Mouse (Mus musculus): ENCODE results near the gene Ttll11.

Gene Ttll11

GRCm38 (mm10) chr2:35963280-35963679 is 16.4 kb downstream of the Ttll11 start:
- no peak for DNase-seq

DNA sequence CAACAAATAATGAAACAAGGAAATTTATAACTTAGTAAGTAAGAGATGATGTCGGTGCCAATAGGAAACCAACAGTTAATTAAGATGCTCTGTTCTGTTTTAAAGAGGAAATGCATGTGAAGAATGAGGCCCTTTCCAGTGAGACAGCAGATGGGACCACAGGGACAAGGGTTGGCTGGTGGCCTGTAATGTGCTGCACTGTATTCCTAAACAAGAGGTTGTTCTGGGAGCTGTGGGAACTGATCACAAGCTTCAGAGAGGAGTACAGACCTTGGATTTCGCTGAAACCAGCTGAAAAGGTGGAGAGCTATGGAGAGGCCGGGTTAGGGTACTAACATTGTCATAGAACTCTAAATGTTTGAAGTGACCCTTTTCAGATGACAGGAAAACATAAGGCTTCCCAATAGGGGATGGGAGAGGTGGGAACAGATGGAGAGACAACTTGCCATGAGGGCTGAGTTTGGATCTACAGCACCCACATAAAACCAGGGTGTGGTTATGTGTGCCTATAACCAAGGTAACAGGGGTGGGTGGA is 18.1 kb downstream of the Ttll11 start:
- DNase-seq, result no peak

- DNase-seq, result no peak
These were observed 22.1 kb downstream of the Ttll11 start for GRCm38 (mm10) chr2:35957471-35958140.

GRCm38 (mm10) chr2:35955211-35955610 is 24.5 kb downstream of the Ttll11 start:
- DNase-seq, result no peak

GRCm38 (mm10) chr2:35952187-35952958 is 27.3 kb downstream of the Ttll11 start:
- DNase-seq, result no peak

DNA sequence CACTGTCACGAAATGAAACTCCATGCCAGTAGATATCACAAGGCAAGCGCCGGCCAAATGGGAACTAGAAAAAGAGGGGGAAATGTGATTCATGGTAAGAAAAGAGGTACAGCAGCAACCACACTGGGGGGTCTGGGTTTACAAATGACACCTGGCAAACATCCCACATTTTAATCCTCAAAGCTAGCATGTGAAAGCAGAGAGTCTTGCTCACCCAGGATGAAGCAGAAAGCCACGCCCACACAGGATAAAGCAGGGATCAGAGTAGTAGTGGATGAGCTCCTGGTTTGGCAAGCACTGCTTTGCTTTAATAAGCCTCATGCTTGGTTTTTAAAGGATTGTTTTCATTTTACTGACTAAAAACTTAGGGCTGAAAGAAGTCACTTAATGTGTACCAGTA is 34.8 kb downstream of the Ttll11 start:
- DNase-seq, result no peak

GRCm38 (mm10) chr2:35942960-35943359 is 36.8 kb downstream of the Ttll11 start:
- no peak for DNase-seq

DNA sequence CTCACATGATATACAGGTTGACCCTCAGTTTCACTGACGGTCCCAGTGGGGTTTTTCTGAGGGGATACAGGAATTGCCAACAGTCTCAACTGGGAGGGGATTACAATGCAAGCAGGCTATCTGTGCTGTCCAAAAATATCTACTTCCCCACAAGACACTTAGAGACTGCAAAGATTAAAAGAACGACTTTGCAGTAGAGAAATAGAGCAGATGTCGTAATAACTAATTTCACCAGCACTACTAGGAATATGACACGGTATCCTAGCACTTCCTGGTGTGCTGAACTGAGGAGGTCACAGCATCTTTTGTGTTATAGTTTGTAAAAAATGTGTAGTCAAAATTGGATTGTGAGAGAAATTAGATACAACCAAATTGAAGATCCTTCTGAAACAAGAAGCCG is 44.7 kb downstream of the Ttll11 start:
- no peak for DNase-seq

DNA sequence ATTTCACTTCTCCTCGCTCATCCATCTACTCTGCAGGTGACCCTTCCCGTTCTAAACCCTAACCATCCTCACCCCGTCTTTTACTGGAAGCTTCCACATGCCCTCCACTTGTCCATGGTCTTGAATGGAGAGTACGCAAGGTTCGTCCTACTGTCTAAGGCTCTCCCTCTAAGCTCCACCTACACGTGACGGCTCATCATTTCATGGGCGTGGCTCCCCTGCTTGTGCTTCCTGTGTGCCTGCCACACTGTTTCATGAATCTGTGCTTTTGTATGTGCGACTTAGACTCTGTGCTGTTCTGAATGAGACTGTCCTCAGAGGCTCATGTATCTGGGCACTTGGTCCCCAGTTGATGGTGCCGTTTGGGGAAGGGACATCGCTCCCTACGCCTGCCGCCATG is 46.6 kb downstream of the Ttll11 start:
- DNase-seq, result no peak

DNA sequence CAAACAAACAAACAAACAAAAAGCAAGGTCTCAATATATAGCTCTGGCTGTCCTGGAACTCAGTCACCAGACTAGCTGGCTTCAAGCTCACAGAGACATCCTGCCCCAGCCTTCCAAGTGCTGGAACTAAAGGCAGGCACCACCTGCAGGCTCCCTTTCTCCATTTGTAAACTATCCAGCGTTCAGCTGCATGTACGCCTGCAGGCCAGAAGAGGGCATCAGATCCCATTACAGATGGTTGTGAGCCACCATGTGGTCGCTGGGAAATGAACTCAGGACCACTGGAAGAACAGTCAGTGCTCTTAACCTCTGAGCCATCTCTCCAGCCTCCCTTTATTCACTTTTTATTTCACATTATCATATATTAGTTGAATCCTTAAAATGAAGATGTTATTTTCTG is 48.1 kb downstream of the Ttll11 start:
- DNase-seq, result peak; percentile 13

- peak; percentile 76 for DNase-seq
These were observed 49.1 kb downstream of the Ttll11 start for GRCm38 (mm10) chr2:35930498-35931149.

DNA sequence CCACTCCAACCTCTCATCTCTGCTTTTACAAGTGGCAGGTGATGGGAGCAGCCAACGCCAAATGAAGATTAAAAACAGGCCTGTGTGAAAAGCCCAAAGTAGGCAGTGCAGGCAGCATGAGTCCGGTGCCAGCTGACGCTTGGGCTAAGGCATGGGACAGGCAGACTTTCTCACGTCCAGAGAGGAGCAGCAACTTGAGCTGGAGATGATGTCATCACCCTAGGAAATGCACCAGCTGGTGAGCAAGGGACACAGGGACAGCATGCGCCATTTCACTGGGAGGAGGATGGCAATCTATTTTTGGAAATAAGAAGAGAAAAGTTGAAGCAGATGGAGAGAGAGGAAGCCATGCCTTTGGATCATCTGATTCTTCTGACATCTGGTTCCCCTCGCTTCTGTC is 51.6 kb downstream of the Ttll11 start:
- no peak for DNase-seq

- no peak for DNase-seq
These were observed 54.8 kb downstream of the Ttll11 start for GRCm38 (mm10) chr2:35924947-35925346.

DNA sequence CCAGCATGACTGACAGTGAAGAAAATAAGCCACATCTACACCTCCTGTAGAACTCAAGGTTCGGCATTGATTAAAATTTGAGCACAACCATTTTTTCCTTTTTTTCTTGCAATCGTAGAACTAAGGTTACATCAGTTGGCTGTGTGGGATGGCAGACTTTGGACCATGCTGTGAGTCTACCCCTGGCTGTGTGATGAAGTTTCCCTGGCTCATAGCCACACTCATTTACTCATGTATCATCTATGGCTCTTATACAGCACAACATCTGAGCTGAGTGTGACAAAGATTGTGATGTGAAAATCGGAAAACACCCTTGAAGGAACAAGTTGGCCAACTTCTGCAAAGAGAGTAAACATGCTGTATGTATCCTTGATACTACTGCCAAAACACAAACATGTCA is 56.8 kb downstream of the Ttll11 start:
- DNase-seq, result no peak

DNA sequence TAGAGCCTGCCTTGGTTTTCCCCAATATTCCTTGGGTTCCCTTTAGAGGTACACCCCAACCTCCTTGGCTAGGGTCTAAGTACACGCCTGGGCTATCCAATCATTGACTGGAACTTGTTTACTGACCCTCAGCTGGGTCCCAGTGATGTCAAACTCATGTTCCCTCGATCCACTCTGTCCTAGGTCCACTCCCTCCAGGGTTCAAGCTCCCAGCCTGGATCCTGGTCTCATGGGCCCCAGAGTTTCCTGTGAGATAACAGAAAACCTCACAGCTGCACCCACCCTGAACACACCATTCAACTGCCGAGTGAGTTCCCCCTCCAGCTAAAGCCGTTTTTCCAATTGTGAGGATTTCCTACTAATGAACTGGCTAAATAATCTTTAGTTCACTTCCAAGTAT is 67.6 kb downstream of the Ttll11 start:
- DNase-seq, result no peak

DNA sequence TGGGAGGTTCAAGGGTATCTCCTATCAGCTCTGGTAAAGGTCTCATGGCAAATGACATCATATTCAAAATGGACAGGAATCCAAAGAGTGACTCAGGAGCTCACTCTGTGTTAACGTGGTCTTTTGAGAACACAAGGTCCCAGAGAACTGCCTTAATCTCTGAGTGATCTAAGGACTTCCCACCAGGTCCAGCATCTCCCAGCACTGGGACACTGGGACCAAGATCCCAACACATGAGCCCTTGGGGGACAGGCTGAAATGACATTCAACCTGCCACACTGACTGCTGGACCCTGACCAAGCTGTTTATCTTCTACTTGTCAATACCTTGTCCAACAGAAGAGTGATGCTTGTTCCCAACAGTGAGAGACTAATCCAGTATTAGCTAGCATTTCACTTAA is 68.0 kb downstream of the Ttll11 start:
- DNase-seq, result no peak

DNA sequence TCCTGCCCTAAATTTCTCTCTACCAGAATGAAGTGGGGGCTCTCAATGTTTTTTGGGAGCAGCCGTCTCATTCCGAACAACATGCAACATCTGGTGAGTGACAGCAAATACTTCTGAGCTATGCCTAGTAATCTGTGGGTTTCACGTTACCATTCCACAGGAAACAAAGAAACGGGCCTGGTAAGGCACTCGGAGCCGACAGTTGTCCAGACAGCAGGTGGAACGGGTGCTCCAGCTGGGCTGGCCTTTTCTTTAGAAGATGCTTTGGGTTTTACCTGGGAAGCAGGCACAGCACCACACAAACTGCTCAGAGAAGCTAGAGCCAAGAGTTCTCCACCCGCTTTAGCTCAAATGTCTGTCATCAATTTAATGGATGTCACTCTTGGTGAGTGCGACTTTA is 69.0 kb downstream of the Ttll11 start:
- no peak for DNase-seq

DNA sequence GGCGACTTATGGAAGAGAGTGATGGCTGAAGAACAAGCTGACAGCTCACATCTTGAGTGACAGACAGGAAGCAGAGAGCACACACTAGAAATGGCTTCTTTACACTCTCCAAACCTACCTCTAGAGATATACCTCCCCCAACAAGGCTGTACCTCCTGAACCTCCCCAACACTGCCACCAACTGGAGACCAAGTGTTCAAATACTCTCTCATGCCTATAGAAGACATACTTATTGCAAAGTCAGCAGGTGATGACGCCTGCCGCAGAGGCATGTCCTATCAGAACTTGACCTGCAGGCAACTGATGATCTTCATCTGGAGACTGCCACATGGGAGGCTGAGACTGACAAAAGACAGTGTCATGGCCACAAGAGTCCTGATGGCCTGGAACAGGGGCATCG is 70.4 kb downstream of the Ttll11 start:
- no peak for DNase-seq

DNA sequence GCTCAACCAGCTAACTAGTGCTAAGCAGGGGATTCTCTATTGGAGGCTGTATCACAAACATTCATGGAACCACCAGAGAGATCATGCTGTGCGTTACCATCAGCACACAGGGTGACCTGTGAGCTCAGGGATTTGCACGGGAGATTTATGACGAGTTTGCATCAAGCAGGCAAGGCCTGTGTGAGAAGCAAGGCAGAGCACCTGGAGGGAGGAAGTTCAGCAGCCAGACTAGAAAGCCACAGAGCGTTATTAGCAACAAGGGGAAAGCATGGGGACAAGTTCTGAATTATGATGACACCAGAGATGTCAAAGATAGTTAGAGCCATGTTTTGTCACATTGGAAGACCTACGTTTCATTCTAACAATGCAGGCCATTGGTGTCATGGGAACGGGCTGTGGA is 72.1 kb downstream of the Ttll11 start:
- no peak for DNase-seq

DNA sequence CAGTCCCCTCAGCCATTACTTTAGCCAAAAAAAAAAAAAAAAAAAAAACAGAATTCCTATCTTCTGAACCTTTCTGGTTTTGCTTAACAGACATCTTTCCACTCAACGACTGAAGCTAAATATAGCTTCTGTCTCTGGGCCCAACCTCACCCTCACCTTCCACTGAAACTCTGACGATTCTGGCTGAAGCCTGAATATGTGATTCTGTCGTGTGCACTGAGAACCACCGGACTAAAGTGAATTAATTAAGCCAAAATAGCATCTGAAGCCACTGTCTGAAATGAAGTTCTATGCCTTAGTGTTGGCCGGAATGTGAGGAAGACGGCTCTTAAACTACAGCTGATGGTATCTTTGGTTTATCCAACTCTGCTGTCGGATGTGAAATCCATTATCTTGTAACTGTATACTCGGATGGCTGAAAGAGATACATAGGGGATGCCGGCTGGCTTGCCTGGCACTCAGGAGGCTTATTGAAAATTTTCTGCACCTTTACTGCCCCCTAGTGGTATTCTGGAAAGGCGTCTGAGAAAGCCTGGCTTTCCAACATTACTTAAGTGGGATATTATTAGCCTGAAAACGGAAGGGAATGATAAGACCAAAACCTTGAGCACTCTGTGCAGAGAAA is 73.4 kb downstream of the Ttll11 start:
- DNase-seq, result peak; percentile 48

GRCm38 (mm10) chr2:35900845-35901244 is 78.9 kb downstream of the Ttll11 start:
- DNase-seq, result no peak

DNA sequence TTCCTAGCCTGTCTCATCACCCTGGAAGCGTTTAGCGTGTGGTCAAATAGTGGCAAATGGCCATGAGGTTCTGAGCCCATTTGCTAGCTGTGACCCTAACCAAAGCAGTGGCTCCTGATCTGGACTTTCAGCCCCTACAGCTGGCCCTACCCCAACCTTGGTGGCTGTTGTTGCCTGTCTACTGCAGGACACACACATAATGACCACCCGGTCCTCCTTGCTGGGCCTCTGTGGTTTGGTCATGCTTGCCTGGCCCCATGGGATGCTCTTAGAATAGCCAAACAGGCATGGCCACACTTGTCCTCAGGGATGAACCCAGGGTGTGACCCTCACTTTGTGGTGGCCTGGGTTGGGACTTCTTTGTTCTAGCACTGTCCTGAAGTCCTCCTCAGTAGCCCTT is 80.0 kb downstream of the Ttll11 start:
- DNase-seq, result no peak

- DNase-seq, result no peak
These were observed 80.6 kb downstream of the Ttll11 start for GRCm38 (mm10) chr2:35899135-35899474.

Measured in thymus, postnatal 25 days (tissue).